Mouse (Mus musculus) frontal cortex, postnatal 36 days (tissue): ENCODE measurements at regions not wholly inside any gene's neighbourhood (a gene's known extent, or its start where the extent isn't known, plus 50 kb on each side); places are given as distances from the start of the nearest gene placed in this dataset.

Experiments used
- DNase-seq, 2 experiments: peaks; one replicate each; pipeline ENCODE4 v3.0.0; 2022; ENCODE audit warnings: low spot score in 2 of 2

DNA sequence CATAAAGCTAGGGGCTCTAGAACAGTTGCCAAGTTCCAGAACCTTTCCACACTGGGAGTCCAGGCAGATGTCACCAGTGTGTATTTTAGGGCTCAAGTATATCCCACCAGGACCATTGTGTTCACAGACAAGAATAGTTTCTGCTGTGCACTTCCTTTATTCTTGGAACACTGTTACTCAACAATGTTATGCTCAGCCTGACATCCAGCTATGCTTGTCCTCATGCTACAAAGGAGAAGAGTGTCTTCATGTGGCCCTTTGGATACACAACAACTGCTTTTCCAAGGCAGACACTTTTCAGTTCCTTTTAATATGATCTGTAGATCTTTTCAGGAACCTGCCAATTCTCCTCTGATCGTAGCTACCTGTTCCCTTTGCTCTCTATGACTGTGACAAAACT, 270.4 kb upstream of the Dab2 start:
- no peak for DNase-seq

DNA sequence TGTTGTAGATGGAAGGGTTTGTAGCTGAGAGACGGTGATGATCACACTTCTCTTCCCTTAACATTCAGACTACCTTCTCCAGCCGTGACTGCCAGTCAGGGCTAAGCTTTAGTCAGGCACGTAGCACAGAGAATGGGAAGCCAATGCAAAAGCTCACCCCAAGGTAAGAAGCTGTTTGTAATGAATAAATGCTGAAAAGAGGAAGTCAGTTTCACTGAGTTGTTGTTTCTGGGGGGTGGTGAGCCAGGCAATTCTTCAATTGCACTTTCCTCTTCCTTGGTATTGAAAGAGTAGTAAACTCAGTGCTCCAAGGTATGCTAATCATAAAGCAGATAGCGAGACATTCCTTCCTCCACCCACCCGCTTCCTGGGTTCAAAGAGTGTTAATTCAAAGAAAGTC, 269.2 kb upstream of the Dab2 start:
- no peak for DNase-seq

DNA sequence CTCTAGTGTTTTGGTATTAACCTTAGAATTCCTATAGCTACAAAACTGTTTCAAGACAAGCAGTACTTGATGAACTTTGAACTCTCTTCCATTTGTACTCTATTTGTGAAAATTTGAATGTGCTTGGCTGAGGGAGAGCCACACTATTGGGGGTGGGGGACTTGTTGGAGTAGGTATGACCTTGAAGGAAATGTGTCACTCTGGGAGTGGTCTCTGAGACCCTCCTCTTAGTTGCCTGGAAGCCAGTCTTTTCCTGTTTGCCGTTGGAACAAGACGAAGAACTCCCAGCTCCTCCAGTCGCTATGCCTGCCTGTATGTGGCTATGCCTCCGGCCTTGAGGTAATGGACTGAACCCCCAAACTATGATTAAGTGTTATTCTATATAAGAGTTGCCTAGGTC, 265.4 kb upstream of the Dab2 start:
- no peak for DNase-seq

DNA sequence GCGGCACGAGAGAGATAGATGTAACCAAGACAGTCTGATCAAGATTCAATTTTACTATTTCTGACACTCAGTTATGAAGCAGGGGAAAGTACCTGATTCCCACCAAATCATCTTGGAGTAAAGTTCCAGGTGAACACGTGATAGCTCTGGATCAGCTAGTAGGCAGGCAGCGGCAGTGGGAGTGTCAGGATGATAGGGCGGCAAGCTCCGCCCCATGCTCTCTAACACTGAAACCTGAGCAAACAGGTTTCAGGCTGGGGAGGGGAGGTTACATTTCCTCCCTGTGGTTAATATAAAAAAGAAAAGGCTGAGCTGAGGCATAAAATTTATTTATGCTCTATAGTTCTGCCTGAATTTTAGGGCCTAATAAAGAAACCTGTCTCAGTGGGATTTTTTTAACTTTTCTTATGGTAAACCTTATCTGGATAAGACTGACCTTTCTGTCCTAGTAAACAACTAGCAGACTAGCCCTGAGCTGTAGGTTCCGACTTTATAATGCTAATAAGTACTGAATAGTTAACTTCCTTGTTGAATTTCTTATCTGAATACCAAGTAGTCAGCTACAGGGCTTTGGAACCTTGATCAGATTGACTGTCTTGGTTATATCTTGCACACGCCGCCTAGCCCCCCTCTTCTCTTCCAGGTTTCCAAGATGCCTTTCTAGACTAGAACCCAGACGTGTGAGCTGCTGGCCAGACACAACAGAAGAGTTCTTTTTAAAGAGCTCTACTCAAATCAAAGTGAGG, 254.9 kb upstream of the Dab2 start:
- DNase-seq = no peak

DNA sequence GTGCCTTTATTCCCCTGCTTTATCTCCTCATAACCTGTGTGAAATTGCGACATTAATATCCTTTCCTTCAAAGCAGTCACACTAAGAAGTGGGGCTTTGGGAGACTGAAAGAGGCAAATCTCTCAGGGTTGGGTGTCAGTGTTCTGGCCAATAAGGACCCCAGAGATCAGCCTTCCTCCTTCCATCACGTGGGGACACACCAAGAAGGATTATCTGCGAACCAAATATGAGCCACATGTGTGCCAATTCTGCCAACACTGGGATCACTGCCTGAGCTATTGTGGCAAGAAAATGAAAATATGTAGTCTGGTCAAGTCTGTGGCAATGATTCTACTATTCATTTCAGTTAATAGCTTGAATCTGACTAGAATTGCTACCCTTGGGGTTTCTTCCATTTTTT, 243.9 kb upstream of the Dab2 start:
- DNase-seq = no peak

DNA sequence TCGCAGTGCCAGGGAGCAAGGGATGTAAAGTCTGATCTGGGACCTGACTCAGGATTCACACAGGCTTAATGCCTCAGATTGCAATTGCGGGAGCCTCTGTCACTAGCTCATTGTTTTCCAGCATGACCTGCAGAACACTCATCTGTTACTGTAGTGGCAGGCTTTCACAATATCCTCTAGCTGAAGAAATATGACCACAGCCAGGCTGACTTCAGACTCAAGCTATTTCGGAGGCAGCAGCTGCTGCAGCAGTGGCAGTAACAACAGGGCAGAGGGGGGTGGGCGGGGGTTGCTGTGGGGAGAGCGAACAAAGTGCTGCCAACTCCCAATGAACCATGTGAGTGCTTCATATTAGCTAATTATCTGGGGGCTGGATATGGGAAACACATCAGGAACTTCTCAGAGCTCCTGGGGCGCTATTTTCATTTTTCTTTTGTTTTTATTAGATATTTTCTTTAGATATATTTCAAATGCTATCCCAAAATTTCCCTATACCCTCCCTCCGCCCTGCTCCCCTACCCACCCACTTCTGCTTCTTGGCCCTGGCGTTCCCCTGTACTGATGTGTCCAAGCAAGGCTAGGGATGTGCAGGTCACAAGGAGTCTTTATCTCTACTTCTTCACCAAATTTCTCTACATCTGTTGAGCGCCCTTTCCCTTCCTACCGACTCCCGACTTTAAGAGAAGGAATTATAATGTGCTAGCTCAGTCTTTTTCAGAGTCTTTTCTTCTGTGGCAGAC, 242.5 kb upstream of the Dab2 start:
- no peak for DNase-seq

DNA sequence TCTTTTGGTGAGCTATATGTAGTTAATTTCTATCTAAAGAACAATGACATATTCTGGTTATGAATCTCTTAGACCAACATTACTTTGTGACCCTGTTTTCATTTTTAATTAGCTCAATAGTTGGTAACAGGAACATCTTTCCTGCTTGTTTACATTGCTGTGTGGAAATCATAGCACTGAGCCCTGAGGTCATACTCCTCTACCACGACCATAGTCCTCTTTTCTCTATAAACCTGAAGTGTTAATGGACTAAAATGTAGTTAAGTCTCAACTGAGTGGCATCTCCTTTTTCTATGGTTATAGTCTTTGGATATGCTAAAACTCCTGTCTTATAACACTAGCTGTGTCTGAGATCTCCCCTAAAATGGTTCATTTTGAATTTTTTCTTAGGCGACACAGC, 240.2 kb upstream of the Dab2 start:
- no peak for DNase-seq

DNA sequence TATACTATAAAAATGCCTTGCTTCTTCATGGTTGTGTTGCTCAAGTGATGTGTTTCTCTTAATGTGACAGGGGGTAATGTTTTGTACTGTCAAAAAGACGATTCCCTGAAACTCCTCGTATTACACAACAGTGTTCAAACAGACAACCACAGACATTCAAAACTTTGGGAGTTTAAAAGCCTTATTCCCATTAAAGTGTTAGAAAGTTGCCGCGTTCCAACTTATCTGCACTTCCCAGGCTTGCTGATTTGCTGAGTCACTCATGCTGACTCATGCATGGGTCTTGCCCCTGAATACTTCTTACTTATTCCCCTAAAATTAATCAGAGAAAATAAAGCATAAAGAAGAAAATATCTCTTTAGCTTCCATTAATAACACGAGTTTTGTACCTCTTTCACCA, 239.8 kb upstream of the Dab2 start:
- no peak for DNase-seq

DNA sequence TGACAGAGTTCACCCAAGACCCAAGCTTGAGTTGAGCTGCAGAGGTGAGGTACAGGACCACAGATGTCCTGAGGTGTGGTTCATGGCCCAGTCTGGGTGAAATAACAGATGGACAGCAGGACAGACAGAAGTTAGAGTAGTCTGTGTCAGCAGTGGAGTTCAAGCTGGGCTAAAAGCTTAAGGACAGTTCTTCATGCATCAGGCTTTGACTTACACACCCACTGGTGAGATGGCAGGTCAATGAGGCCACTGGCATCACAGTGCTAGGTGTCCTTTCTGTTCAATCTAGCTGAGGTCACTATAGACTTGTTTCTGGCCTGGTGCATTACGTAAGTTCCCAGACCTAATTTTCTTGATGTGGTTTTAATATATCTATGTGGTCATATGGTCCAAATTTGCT, 238.9 kb upstream of the Dab2 start:
- no peak for DNase-seq

DNA sequence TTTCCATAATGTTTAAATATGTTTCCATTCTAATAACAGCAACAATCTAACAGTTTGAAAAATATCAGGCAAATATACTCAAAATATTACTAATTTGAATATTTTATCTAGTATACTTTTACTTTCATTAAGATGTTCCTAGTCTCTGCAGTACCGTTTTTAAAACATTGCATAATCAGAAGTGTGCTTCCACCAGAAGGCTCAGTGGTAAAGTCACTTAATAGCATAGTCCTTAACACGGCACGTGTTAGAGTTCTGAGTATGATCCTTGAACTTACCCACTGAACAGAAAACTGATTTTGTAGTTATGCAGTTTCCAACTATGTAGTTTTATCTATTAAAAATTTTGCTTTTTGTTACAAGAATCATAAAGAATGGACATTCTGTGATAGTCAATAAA, 234.5 kb upstream of the Dab2 start:
- DNase-seq = no peak

DNA sequence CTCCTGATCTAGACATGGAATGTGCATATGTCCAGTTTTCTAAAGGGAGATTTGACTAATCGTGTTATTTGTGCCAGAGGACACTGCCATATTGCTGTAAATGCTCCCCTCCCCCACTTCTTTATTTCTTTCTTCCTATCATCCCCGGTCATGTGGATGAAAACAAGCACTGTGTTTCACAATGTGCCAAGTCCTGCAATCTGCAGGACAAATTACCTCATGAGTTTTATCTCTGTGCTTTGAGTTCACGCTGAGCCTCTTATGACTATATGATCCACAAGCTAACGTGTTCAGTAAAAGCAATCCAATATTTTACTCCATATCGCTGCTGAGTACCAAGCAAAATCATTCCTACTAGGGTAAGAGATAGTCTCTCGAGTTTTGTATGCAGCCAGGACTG, 232.2 kb upstream of the Dab2 start:
- no peak for DNase-seq

DNA sequence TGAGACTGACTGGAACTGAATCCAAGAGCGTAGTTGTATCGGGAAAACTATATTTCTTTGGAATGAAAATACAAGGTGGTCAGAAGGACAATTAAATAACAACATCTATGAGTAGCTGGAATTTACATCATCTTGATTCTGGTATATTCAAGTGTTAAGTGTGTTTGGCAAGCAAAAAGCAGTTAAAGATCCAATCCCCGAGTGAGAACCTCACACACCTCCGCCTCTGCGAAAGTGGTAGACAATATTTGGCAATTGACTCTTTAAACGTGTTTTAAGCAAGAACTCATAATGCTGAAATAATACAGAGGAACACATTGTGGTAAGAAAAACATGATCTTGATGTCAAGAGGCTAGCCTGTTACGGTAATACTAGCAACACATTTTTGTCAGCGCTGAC, 231.2 kb upstream of the Dab2 start:
- no peak for DNase-seq

DNA sequence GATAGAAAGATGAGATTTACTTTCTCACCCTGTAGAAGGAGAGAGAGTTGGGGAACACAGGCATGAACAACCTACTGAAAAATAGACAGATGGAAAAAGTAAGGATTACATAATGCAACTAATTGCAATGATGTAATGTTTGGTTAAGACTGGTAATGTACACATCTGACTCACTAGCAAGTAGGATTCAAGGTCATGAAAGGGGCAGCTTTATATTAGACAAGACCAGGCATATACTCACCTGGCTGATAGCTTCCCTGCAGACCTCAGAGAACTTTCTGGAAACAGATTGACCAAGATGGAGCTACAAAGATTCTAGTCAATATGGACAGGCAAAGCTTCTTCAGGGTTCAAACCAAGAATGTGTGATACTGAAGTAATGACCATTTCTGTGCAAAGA, 227.7 kb upstream of the Dab2 start:
- DNase-seq = no peak

DNA sequence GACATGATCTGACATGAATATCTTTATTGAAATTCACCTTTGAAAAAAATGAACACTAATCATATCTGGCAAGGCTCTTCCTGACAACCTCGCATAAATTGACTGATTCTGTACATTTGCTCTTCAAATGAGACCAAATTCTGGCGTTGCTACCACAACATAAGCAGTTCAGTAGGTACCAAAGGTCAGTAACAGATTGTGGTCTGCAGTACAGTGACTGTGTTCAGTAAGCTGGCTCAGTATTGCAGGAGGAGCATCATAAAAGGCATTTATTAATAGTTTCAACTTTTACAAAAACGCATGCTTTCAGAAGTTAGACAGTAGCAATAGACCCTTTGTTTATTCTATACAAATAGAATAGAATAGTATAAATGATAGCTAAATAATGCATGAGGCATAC, 226.7 kb upstream of the Dab2 start:
- no peak for DNase-seq

DNA sequence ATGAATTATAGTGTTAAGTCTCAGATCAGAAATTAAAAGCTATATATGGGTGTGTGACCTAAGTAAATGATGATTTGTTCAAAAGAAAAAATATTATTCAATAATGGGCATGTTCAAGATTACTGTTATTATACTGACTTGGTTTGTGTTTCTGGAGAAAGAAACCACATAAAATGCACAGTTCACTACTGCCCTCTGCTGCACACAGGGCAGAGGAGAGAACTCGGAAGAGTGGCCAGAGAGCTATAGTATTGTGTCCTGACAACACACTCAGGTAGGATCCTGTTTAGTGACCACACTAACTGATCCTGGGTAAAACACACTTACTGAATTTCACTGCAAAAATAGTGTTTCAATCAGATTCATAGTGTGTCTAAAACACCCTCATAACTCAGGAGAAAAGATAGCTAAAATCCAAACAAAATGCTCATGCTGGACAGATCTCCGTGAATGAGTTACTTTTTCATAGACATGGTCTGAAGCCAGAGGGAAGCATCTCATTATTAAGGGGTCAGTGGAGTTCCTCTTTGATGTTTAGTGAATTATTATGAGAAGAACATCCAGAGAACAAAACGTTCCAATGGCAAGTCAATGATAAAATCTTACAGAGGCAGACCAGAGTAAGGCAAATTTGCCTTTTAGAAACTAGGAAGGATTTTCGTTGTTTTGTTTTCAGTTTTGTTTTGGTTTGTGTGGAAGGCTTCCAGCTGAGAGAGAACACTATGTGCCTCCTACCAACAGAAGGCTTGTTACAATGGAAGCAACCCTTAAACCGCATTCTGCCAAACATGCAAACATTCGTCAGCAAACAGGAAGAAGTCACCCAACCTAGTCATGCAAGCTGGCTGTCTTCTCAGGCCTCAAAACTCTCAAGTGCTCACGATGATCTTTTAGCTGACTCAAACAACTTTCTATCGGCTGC, 218.6 kb upstream of the Dab2 start:
- peak; percentile 42 to 54 for DNase-seq

DNA sequence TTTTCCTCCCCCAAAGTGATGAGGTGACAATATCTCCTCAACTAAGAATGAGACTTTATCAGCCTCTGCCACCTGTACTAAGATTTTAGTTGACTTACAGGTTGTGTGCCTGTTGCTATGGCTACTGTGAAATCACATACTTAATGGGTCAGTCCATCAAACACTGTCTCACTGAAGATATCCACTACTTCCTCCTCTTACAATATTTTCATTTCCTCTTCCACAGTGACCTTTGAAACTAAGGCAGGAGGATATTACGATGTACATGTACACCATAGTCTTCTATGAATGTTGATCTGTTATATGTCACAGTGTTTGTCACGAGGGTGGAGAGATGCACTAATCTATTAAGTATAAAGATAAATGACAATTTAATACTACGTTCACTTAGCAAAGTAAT, 212.4 kb upstream of the Dab2 start:
- no peak for DNase-seq

DNA sequence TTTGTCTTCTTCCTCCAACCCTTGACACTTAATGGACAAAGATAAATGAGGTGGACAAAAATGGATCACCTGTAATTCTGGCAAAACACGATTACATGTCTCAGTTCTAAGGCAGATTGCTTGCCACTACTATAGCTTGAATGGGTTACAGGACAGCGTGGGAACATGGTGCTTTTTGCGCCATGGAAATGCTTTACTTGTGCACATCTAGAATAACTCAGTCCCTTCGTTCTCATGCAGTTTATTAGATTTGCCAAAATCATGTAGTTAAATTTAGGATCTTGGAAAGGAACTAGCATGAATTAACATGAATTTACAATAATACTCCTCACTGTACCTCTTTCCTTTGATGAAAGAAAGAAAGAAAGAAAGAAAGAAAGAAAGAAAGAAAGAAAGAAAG, 211.1 kb upstream of the Dab2 start:
- peak in 1 of 2 experiments; percentile 3 for DNase-seq

DNA sequence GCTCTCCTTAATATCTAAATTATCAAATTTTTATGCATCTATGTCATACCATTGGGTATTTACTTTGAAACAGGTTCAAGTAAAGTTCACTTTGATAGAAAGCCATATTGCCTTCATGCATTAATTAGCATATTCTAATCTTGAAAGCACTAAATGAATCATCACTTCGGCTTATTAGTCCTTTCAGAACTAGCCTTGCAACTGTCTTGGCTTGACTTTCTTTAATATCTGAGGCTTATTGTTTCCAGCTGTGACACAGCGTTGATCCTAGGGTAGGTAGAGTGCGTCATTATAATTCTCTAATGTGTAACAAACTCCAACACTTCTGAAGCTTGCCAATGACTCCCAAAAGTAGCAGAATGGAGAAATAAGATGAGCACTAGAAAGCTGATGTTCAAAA, 169.9 kb upstream of the Dab2 start:
- DNase-seq = no peak

DNA sequence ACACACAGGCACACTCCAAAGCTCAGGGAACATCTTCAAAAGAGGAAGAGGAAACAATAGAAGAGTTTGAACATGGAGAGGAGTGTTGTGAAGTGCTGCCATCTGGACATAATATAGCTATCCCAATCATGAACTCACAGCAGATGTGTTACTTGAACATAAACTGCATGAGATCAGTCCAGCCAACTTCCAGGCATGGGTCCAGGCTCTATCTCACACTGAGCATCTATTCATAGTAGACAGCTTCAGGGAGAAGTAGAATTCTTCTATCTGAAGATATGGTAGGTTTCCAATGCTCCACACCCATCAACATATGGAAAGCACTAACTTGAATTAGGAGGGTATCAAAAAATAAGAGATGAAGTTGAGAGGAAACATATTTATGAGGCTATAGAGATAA, 167.4 kb upstream of the Dab2 start:
- DNase-seq = peak in 1 of 2 experiments; percentile 25

DNA sequence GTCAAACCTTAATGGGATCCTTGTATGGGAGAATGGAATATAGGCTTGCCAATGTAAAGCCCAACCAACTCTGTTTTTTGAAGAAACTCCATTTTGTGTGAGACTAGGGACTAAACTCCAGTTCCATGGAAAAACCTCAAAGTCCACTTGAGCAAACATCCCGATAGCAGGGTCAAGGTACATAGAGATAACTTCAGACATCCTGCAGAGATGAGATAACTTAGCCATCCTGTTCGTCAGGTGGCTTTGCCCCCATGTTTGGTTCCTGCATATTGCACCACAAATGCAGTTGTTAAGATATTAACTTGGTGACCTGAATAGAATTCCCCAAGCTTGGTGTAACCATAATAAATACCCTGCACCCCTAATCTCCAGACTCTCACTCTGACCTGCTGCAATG, 154.5 kb upstream of the Dab2 start:
- no peak for DNase-seq

DNA sequence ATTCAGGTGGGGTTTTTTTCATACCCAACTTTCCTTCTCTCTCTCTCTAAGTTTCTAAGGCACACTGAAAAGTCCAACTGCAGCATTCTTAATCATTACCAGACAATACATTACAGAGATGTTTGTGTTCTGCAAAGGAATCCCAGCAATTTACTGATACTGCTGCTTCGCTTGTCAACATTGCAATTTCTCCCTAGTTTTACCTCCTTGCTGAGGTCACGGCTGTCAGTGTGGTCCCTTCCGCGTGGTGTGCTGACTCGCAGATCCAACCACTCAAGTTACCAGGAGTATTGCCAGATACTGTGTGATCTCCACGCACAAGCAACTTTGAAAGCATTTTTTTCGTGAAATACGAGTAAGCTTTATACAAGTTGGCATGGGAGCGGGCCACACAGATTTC, 144.9 kb upstream of the Dab2 start:
- DNase-seq = no peak

DNA sequence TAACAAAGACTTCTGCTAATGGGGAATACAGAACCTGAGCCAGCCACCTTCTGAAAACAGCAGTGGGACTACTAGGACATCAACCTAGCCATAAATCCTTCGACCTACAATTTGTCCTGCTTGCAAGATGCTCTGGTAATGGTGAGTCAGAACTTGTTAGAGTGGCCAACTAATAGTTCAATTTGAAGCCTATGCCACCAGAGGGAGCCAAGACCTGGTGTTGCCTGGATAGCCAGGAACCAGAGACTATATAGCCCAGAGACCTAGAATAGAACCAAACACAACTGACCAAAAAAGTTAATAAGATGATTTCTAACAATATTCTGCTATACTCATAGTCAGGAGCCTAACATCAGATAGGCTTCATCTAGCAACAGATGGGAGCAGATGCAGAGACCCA, 119.3 kb upstream of the Dab2 start:
- no peak for DNase-seq

DNA sequence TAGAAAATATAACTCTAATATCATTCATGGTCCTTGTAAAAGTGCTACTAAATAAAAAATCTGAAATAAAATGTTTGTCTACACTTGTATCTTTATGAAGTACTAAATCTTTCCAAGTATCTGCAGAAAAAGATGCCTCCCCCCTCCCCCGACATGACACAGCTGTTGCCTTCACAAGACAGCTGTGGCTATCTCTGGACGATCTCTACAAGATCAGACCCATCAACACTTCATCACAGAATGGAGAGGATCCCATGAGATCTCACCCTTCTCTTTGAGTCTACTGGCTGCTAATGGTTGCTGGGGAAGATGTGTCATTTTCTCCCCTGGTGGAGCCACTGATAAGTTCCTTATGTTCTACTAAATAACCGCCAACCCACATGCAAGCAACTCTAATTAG, 116.0 kb upstream of the Dab2 start:
- DNase-seq = no peak
